Mouse (Mus musculus) cortical plate, adult 2 months (tissue): ENCODE results near the gene Cldnd2. TPM values are rescaled to one million over a fixed set of nuclear protein-coding genes. Genes with fewer than 3 reads are reported as not detected.

Experiments used
- H3K27ac ChIP-seq: fragments of 200-500 bp; 2 replicates; pipeline ENCODE4 v1.5.1; 2012; ENCODE audit warnings: low read length, control low read depth, inconsistent platforms; ENCODE audit not compliant: insufficient read depth
- H3K4me1 ChIP-seq: fragments of 200-500 bp; 2 replicates; pipeline ENCODE4 v1.6.1; 2011; ENCODE audit warnings: low read length; ENCODE audit not compliant: control insufficient read depth, insufficient read depth
- H3K4me3 ChIP-seq: fragments of 200-500 bp; 2 replicates; pipeline ENCODE4 v1.5.1; 2011; ENCODE audit warnings: mild to moderate bottlenecking, low read length, control low read depth; ENCODE audit not compliant: insufficient read depth
- CTCF ChIP-seq: fragments of 200-500 bp; IDR thresholded peaks from 2 replicates; pipeline ENCODE4 v1.5.1; 2011; ENCODE audit warnings: mild to moderate bottlenecking, control low read depth, low read length; ENCODE audit not compliant: insufficient read depth; ENCODE audit errors: extremely low read depth
- POLR2A ChIP-seq: fragments of 200-500 bp; IDR thresholded peaks from 2 replicates; pipeline ENCODE4 v1.6.1; 2011; ENCODE audit warnings: mild to moderate bottlenecking, low read length, control low read depth; ENCODE audit not compliant: insufficient read depth; ENCODE audit errors: extremely low read depth
- polyA plus RNA-seq: library from polyadenylated mRNA; depleted of rRNA; stranded (reverse); fragments of >200 nt; gene quantifications from 2 replicates; pipeline ENCODE4 v1.2.3, GENCODE M21; 2012

Cldnd2 gene
- polyA plus RNA-seq, 1 experiment, result not detected

DNA sequence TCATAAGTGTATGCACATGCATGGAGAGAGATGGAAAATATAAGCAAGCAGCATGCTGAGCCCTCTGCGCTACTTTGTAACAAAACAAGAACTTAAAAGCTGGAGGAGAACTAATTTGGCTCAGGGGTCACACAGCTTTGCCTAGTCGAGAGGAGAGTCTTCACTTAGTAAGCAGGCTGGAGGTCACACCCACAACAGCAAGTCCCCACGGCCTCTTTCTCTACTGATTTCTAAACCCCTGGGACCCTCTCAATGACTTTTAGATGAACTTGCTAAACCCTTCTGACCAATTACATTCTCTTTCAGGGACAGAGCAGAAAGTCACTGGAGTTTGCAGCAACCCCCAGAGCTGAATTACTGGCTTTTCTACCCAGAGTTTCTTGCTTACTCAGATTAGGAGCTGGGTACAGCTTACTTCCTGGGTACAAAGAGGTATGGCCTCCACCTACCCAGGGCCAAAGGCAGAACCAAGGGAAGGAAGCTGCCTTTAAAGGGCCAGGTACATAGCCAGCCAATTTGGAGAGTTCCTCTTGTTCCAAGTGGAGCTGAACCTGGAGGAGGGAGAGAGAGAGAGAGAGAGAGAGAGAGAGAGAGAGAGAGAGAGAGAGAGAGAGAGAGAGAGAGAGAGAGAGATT lies 16.5 kb upstream of the Cldnd2 start:
- Histone ChIP-seq H3K4me3 (no peak overlapping the region), H3K27ac (no peak overlapping the region), H3K4me1 (no peaks in the 10 kb centered on the region)
- TF ChIP-seq CTCF (no peak), POLR2A (no peak)

DNA sequence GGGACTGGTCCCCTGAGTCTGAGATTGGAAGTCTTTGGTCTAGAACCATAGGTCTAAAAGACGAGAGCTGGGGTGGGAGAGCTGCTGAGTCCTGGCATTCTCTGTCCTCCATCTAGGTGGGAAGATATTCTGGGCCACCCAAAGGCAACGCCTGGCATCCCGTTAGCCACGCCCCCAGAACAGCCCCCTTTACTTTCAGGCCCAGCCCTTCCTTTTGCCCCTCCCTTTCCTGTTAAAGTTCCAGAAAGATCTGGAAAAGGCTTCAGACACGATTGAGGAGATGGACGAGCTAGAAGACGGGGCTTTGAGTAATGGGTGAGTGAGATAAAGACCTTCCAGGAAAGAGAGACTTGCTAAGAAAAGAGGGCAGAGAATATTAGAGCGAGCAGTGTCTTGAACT lies 13.2 kb upstream of the Cldnd2 start, which contains the start of gene Lim2:
Gene Lim2, plus strand, starts transcription at position 265 of the 400 bp plus-strand sequence.
- no peaks in the 10 kb centered on the region for H3K4me1 ChIP-seq
- TF ChIP-seq CTCF, result no peak
- no peak for TF ChIP-seq POLR2A
- no peak within 1 kb of the TSS for H3K4me3 ChIP-seq

DNA sequence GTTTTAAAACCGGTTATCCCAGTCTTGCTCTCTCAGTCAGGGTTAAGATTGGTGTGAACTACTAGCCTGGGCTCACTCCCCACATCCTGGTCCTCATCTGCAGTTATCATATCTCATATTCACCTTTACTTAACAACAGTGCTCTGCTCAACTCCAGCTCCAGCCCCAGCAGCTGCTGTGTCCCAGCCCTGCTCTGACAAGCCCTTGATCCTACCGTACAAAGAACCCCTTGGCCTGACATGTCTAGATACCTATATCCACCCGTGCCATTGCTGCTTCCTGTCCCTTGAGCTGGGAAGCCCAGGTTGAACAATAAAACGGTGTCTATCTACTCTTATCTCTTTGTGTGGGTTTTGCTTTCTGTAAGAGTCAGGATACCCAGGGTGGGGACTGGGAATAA lies 11.1 kb upstream of the Cldnd2 start:
- no peaks in the 10 kb centered on the region for H3K4me1 ChIP-seq
- no peak overlapping the region for H3K4me3 ChIP-seq
- TF ChIP-seq CTCF (no peak), POLR2A (no peak)
- H3K27ac ChIP-seq, result no peak overlapping the region

More for the DNA sequence above, 13.2 kb upstream of the Cldnd2 start, which contains the start of gene Lim2:
- no peak within 1 kb of the TSS for H3K27ac ChIP-seq

DNA sequence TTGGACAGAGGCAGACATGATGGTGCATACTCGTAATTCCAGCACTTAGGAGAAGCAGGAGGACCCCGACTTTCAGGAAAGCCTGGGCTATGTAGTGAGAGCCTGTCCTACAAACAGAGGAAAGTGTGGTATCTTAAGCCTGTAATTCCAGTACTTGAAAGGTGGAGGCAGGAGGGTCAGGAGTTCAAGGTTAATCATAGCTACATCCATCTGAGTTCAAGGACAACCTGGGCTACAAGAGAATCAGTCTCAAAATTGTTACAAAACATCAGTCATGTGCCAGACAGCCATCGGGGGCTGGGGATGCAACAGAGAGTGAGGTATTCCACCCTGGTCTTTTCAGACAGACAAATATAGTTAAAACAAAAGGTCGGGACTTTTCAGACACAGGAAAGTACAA lies 7.7 kb upstream of the Cldnd2 start:
- Histone ChIP-seq H3K4me1 (no peaks in the 10 kb centered on the region), H3K27ac (no peak overlapping the region), H3K4me3 (no peak overlapping the region)
- no peak for TF ChIP-seq POLR2A
- TF ChIP-seq CTCF, result no peak

DNA sequence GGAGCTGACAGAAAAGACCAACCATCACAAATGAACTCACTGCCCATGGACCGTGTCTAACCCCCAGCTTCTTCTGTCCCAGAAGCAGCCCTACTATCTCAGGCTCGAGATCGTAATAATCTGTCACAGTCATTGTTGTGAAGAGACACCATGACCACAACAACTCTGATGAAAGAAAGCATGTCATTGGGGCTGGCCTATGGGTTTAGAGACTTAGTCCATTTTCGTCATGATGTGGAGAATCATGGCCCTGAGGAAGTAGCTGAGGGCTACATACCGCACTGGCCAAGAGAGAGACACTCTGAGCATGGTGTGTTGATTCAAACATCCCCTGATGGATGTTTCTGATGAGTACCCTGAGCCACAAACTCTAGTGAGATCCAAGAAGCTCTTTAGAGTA lies 5.9 kb upstream of the Cldnd2 start:
- Histone ChIP-seq H3K4me3 (no peak overlapping the region), H3K4me1 (no peaks in the 10 kb centered on the region), H3K27ac (no peak overlapping the region)
- TF ChIP-seq CTCF (no peak), POLR2A (no peak)

DNA sequence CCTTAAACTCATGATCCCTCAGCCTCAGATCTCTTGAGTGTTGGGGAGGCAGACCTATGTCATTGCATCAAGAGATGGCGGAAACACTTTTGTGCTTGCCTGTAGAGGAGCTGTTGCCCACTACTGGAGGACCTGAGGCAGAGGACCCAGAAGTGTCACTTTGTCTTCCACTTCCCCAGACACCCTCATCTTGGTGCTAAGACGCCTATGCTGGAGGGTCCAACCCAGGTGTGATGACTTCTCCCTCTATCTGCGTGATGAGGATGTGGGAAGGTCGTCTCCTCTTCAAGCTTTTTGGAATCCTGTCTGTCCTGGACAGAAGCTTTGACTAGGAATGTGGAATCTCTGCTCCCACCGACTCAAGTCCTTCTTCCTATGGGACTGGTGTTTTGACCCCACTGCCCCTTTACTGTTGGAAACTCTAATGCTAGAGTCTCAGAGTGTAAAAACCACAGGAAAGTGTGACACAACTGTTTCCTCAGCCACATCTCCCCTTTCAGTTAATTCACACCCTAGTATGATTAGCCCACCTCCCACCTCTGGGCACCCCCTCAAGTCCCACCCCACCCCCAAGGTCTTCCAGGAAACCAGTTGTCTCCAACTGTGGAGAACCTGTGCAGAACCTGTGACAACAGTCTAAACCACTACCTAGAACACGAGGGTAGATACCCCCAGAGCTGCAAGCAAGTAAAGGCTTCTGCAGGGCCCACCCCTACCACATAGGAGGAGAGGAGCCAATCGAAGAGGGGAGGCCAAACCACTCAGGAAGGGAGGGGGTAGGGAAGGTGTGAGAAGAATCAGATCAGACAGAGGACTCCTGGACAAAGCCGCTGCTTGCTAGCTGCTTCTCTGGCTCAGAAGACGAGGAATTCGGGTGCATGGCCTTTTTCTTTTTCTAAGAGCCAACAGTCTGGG lies 4.0 kb upstream of the Cldnd2 start, which contains the start of gene Nkg7:
Gene Nkg7, plus strand, starts transcription at position 733 of the 915 bp plus-strand sequence.
- H3K27ac ChIP-seq, result no peak within 1 kb of the TSS
- TF ChIP-seq POLR2A (no peak), CTCF (no peak)
- H3K4me3 ChIP-seq, result no peak within 1 kb of the TSS
- H3K4me1 ChIP-seq, result no peaks in the 10 kb centered on the region

DNA sequence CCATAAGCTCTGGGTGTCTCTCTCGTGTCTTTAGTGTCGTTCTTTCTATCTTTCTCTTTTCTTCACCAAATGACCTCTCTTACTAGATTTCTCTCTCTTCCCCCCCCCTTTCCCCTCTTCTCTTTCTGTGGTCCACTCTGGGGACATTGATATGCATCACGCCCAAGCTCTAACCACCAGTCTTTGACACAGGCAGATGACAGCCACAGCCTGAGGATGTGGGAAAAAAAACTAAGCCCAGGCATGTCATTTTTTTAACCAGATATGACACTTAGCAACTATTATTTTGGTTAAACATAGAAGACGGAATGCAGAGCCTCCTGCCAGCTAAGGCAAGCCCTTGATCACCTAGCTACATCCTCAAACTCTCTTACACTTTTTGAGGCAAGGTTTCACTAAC lies 2.0 kb upstream of the Cldnd2 start:
- no peaks in the 10 kb centered on the region for H3K4me1 ChIP-seq
- H3K4me3 ChIP-seq, result no peak overlapping the region
- TF ChIP-seq CTCF, result no peak
- no peak for TF ChIP-seq POLR2A
- H3K27ac ChIP-seq, result no peak overlapping the region

DNA sequence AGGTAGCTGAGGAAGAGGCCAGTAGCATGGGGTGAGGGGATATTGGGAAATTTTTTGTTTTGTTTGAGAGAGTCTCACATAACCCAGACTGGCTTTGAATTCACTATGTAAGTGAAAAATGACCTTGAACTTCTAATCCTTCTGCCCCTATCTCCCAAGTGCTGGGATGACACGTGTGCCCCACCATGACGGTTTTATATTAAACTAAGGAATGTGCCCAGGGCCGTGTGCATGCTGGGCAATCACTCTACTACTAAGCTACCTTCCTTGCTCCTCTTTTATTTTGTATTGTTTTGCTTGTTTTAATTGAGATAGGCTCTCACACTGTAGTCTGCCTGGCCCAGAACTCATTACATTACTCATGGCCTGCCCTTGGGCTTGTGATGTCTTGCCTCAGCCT lies 489 bp downstream of the Cldnd2 start:
- no peak overlapping the region for H3K4me3 ChIP-seq
- TF ChIP-seq CTCF (no peak), POLR2A (no peak)
- no peak overlapping the region for H3K27ac ChIP-seq
- H3K4me1 ChIP-seq, result no peaks in the 10 kb centered on the region; the same call in 1 of the 2 replicates

DNA sequence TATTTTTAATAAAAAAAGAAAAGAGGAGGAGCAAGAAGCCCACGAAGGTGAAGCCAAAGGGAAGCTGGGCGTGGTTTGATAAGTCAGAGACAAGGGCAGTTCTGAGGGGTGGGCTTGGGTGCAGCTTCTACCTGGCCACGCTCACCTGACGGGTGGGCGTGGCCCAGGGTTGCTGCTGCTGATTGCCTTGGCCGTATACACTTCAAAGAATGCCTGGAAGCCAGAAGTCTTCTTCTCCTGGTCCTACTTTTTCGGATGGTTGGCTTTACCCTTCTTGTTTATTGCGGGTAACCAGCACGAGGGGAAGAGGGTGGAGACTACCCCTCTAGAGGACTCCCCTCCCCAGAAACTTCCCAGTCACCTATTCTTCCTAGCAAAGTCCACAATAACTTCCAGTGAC lies 2.1 kb downstream of the Cldnd2 start:
- H3K27ac ChIP-seq, result no peak overlapping the region; the same call in 1 of the 2 replicates
- peak overlapping the region; percentile 54; the same call in 1 of the 2 replicates for H3K4me3 ChIP-seq
- no peaks in the 10 kb centered on the region; the same call in 1 of the 2 replicates for H3K4me1 ChIP-seq
- TF ChIP-seq POLR2A, result no peak
- no peak for TF ChIP-seq CTCF
